In genomic region chr9:53666665-53667019, GRCm38 (mm10) we compare ENCODE assay signal across 8 mouse cellular contexts. TPM values are rescaled to one million over a fixed set of nuclear protein-coding genes. Genes with fewer than 3 reads are reported as not detected.
A peak's percentile ranks its signal among the peaks of the same experiment; 100 is the strongest.
DNase-seq lines count a peak whose midpoint lies in the region; ATAC-seq and TF ChIP-seq lines count a peak whose summit lies in the region.

No protein-coding gene starts in this region.

- DNase-seq in heart, postnatal 36 days, result no peak
- DNase-seq in MEL (ENCODE audit: low read depth, low spot score), result no peak
- no peak for DNase-seq in hindbrain, embryonic 10.5 days (ENCODE audit: low spot score)
- DNase-seq in midbrain, embryonic 10.5 days (ENCODE audit: low spot score), result no peak
- DNase-seq in gastrocnemius, adult 8-10 months (ENCODE audit: low spot score in 2 of 2), result no peak
- no peak for DNase-seq in layer of hippocampus, postnatal 10 days (ENCODE audit: low spot score in 2 of 2)
- no peak for DNase-seq in embryo, embryonic 10.5 days (ENCODE audit: low spot score)

- TF ChIP-seq POLR2A in MEL (IDR thresholded peaks at IDR 0.05; ENCODE audit: control insufficient read depth in 1 of 2, insufficient read depth in 1 of 2, low read depth in 1 of 2, low read length in 2 of 2, poor library complexity in 1 of 2), result no peak

- peak overlapping the region; percentile 91 for H3K4me2 ChIP-seq in heart, embryonic 16.5 days (ENCODE audit: low read depth, low read length)

- TF ChIP-seq RAD21 in MEL (IDR thresholded peaks at IDR 0.05; ENCODE audit: low read depth, low read length), result no peak

- no peaks in the 10 kb centered on the region for H3K9me3 ChIP-seq in heart, embryonic 16.5 days (replicated peaks; ENCODE audit: control insufficient read depth, low read length)
- H3K9me3 ChIP-seq in MEL (replicated peaks; ENCODE audit: insufficient read depth, low read length), result no peaks in the 10 kb centered on the region
- no peaks in the 10 kb centered on the region for H3K9me3 ChIP-seq in hindbrain, embryonic 10.5 days
- H3K9me3 ChIP-seq in midbrain, embryonic 10.5 days (replicated peaks), result no peaks in the 10 kb centered on the region

- TF ChIP-seq EP300 in MEL (IDR thresholded peaks at IDR 0.05; ENCODE audit: low read depth in 1 of 2, low read length in 2 of 2), result no peak

- under 1% methylated on average over 28 of the region's 28 CpGs for WGBS in heart, embryonic 16.5 days
- under 1% methylated on average over 28 of the region's 28 CpGs for WGBS in hindbrain, embryonic 10.5 days
- under 1% methylated on average over 28 of the region's 28 CpGs for WGBS in midbrain, embryonic 10.5 days

- TF ChIP-seq CTCF in MEL (IDR thresholded peaks at IDR 0.05 in 2 of 3, conservative IDR thresholded peaks at IDR 0.05 in 1 of 3; ENCODE audit: control insufficient read depth in 1 of 3, insufficient read depth in 1 of 3, low read depth in 2 of 3, low read length in 3 of 3, poor library complexity in 1 of 3, severe bottlenecking in 1 of 3), result no peak

- peak overlapping the region; percentile 99 for H3K4me3 ChIP-seq in heart, embryonic 16.5 days (ENCODE audit: low read length)
- H3K4me3 ChIP-seq in MEL (ENCODE audit: control insufficient read depth in 1 of 2, insufficient read depth in 1 of 2, low read depth in 2 of 2, low read length in 2 of 2), result peak overlapping the region; percentile 76 to 100
- peak overlapping the region; percentile 91 for H3K4me3 ChIP-seq in hindbrain, embryonic 10.5 days
- H3K4me3 ChIP-seq in midbrain, embryonic 10.5 days, result peak overlapping the region; percentile 88

- H3K27ac ChIP-seq in heart, embryonic 16.5 days (ENCODE audit: low read length), result peak overlapping the region; percentile 97
- peak overlapping the region; percentile 91 for H3K27ac ChIP-seq in MEL (ENCODE audit: control insufficient read depth, low read depth, low read length)
- peak overlapping the region; percentile 99 for H3K27ac ChIP-seq in hindbrain, embryonic 10.5 days
- H3K27ac ChIP-seq in midbrain, embryonic 10.5 days (replicated peaks), result peak overlapping the region; percentile 98

- intact Hi-C loops in heart, postnatal 36 days (cut with DNase I), result loop anchor here (2.0 to 5.0 kb wide), 3 partner anchors 72 to 419 kb away; partner anchors contain the start of genes Atm, Ddx10 and Npat

- H3K9ac ChIP-seq in heart, embryonic 16.5 days (ENCODE audit: low read length), result peak overlapping the region; percentile 100
- H3K9ac ChIP-seq in MEL (ENCODE audit: control insufficient read depth, low read depth, low read length, poor library complexity, severe bottlenecking), result peak overlapping the region; percentile 100

- ATAC-seq in heart, embryonic 16.5 days (replicated peaks; ENCODE audit: extremely low read depth, insufficient read depth, low FRiP score), result peak; percentile 24; the same call in 1 of the 2 replicates

- H3K27me3 ChIP-seq in heart, embryonic 16.5 days (ENCODE audit: control insufficient read depth, insufficient read depth, low read length), result no peaks in the 10 kb centered on the region
- no peaks in the 10 kb centered on the region; a peak in 1 of 4 replicates for H3K27me3 ChIP-seq in MEL (ENCODE audit: control insufficient read depth in 1 of 2, insufficient read depth in 2 of 2, low read length in 2 of 2)
- no peaks in the 10 kb centered on the region for H3K27me3 ChIP-seq in hindbrain, embryonic 10.5 days (ENCODE audit: insufficient read depth, poor library complexity, severe bottlenecking)
- no peaks in the 10 kb centered on the region for H3K27me3 ChIP-seq in midbrain, embryonic 10.5 days (ENCODE audit: low read depth, poor library complexity, severe bottlenecking)

- 0 out of 2 replicates have a peak, but pooled peaks cover 2% of the 10 kb centered on the region for H3K36me3 ChIP-seq in heart, embryonic 16.5 days (ENCODE audit: control insufficient read depth, insufficient read depth)
- peaks cover 4 to 46% of the 10 kb centered on the region in 2 experiments; a peak in 3 of 4 replicates for H3K36me3 ChIP-seq in MEL (ENCODE audit: control insufficient read depth in 1 of 2, insufficient read depth in 2 of 2, low read length in 2 of 2)
- H3K36me3 ChIP-seq in hindbrain, embryonic 10.5 days, result peaks cover 11% of the 10 kb centered on the region
- peaks cover 18% of the 10 kb centered on the region for H3K36me3 ChIP-seq in midbrain, embryonic 10.5 days

- peaks cover 21% of the 10 kb centered on the region for H3K4me1 ChIP-seq in heart, embryonic 16.5 days (ENCODE audit: control insufficient read depth, insufficient read depth, low read length)
- H3K4me1 ChIP-seq in MEL (ENCODE audit: control insufficient read depth in 1 of 2, insufficient read depth in 2 of 2, low read length in 2 of 2), result peaks cover 9 to 15% of the 10 kb centered on the region in 2 experiments
- H3K4me1 ChIP-seq in hindbrain, embryonic 10.5 days (replicated peaks), result peaks cover 21% of the 10 kb centered on the region
- H3K4me1 ChIP-seq in midbrain, embryonic 10.5 days, result peaks cover 26% of the 10 kb centered on the region

- peaks cover 38% of the 10 kb centered on the region for H3K79me2 ChIP-seq in MEL (ENCODE audit: control insufficient read depth, insufficient read depth, low read length, poor library complexity)

TF ChIP-seq in MEL, 35 proteins besides CTCF, POLR2A, EP300 and RAD21:
- TF ChIP-seq MYC (IDR thresholded peaks at IDR 0.05; ENCODE audit: low read depth, low read length) (no peak), RCOR1 (IDR thresholded peaks at IDR 0.05; ENCODE audit: low read depth, low read length) (no peak), GATA1 (IDR thresholded peaks at IDR 0.05; ENCODE audit: low read depth, low read length) (no peak), ELF1 (IDR thresholded peaks at IDR 0.05; ENCODE audit: low read depth, low read length) (no peak), ETS1 (IDR thresholded peaks at IDR 0.05; ENCODE audit: low read depth, low read length) (0 out of 2 replicates have a peak, but pooled peaks have one; percentile 16), NELFE (IDR thresholded peaks at IDR 0.05; ENCODE audit: low read depth, low read length) (no peak)

RNA-seq across cellular contexts. Expression of gene Cul5, which starts 3.2 kb away (rescaled TPM):
- 23.9 and 25.3 TPM in 2 replicates for polyA plus RNA-seq in heart, embryonic 16.5 days (2015; fragmentation: Nextera tagmentation; extraction: Ambion mirVana)
- 10 to 100 TPM; 50.6 to 50.8 TPM for total RNA-seq in heart, postnatal 36 days (2021)
- total RNA-seq in MEL (2012; rRNA removed), result 30.7 and 30.8 TPM in 2 replicates
- 10 to 100 TPM; 24.5 to 32.0 TPM for polyA plus RNA-seq in MEL (2012; ENCODE audit: insufficient read depth in 1 of 2, insufficient read length in 2 of 2, low read depth in 1 of 2, low replicate concordance in 2 of 2, missing spikeins in 1 of 2)
- polyA plus RNA-seq in hindbrain, embryonic 10.5 days (2016; fragmentation: Nextera tagmentation; extraction: Ambion mirVana), result 34.0 and 37.0 TPM in 2 replicates
- polyA plus RNA-seq in midbrain, embryonic 10.5 days (2016; fragmentation: Nextera tagmentation; extraction: Ambion mirVana), result 35.3 and 40.7 TPM in 2 replicates
- total RNA-seq in gastrocnemius, adult 8-10 months (2022), result 10 to 100 TPM; 75.6 to 84.6 (median 76.1) TPM
- 10 to 100 TPM; 58.0 TPM for total RNA-seq in layer of hippocampus, postnatal 10 days (2021)

RNA-seq across cellular contexts. Expression of gene Rab39, which starts 39.4 kb away (rescaled TPM):
- polyA plus RNA-seq in heart, embryonic 16.5 days (2015; fragmentation: Nextera tagmentation; extraction: Ambion mirVana), result 0.12 and 0.30 TPM in 2 replicates
- under 1 TPM in 1 of 2 experiments, not detected in 1; 0.17 TPM for total RNA-seq in heart, postnatal 36 days (2021)
- 0.07 TPM in 1 of 2 replicates, not detected in the other for total RNA-seq in MEL (2012; rRNA removed)
- polyA plus RNA-seq in MEL (2012; ENCODE audit: insufficient read depth in 1 of 2, insufficient read length in 2 of 2, low read depth in 1 of 2, low replicate concordance in 2 of 2, missing spikeins in 1 of 2), result under 1 TPM in 1 of 2 experiments, not detected in 1; 0.10 TPM
- polyA plus RNA-seq in hindbrain, embryonic 10.5 days (2016; fragmentation: Nextera tagmentation; extraction: Ambion mirVana), result 3.5 and 5.0 TPM in 2 replicates
- 4.3 and 5.4 TPM in 2 replicates for polyA plus RNA-seq in midbrain, embryonic 10.5 days (2016; fragmentation: Nextera tagmentation; extraction: Ambion mirVana)
- under 1 TPM in 1 of 4 experiments, not detected in 3; 0.08 TPM for total RNA-seq in gastrocnemius, adult 8-10 months (2022)
- 1 to 10 TPM; 1.8 to 1.9 TPM for total RNA-seq in layer of hippocampus, postnatal 10 days (2021)

RNA-seq across cellular contexts. Expression of gene Acat1, which starts 56.5 kb away (rescaled TPM):
- 220 and 242 TPM in 2 replicates for polyA plus RNA-seq in heart, embryonic 16.5 days (2015; fragmentation: Nextera tagmentation; extraction: Ambion mirVana)
- total RNA-seq in heart, postnatal 36 days (2021), result 100 to 1,000 TPM; 314 to 319 TPM
- 41.0 and 41.8 TPM in 2 replicates for total RNA-seq in MEL (2012; rRNA removed)
- 100 to 1,000 TPM in 1 of 2 experiments, 10 to 100 TPM in 1; 37.4 to 185 TPM for polyA plus RNA-seq in MEL (2012; ENCODE audit: insufficient read depth in 1 of 2, insufficient read length in 2 of 2, low read depth in 1 of 2, low replicate concordance in 2 of 2, missing spikeins in 1 of 2)
- 33.3 and 47.5 TPM in 2 replicates for polyA plus RNA-seq in hindbrain, embryonic 10.5 days (2016; fragmentation: Nextera tagmentation; extraction: Ambion mirVana)
- 34.9 and 43.3 TPM in 2 replicates for polyA plus RNA-seq in midbrain, embryonic 10.5 days (2016; fragmentation: Nextera tagmentation; extraction: Ambion mirVana)
- total RNA-seq in gastrocnemius, adult 8-10 months (2022), result 100 to 1,000 TPM; 123 to 132 (median 128) TPM
- 100 to 1,000 TPM; 138 to 139 TPM for total RNA-seq in layer of hippocampus, postnatal 10 days (2021)
